Mouse (Mus musculus) liver, adult 2 months (tissue): ENCODE data around the gene Nrg3.

Source experiments
- CTCF ChIP-seq: fragments of 200-500 bp; IDR thresholded peaks from 2 replicates; pipeline ENCODE4 v1.5.1; 2011; ENCODE audit warnings: low read depth, low read length, control low read depth
- POLR2A ChIP-seq: fragments of 200-500 bp; IDR thresholded peaks from 2 replicates; pipeline ENCODE4 v1.6.1; 2011; ENCODE audit warnings: low read length, control low read depth; ENCODE audit not compliant: insufficient read depth; ENCODE audit errors: extremely low read depth

GRCm38 (mm10) chr14:39373220-39373619 is 99.7 kb downstream of the Nrg3 start:
- TF ChIP-seq CTCF: no peak
- no peak for TF ChIP-seq POLR2A
